Mouse (Mus musculus) megakaryocyte, embryonic 14.5 days (primary cell): ENCODE results near the gene Atp8b5.

Experiments used
- FLI1 ChIP-seq: IDR thresholded peaks from 2 replicates; pipeline ENCODE4 v1.6.1; 2012; ENCODE audit warnings: low read length, inconsistent platforms, mixed read lengths
- GATA1 ChIP-seq: IDR thresholded peaks from 3 replicates; pipeline ENCODE4 v1.6.1; 2012; ENCODE audit warnings: mixed read lengths, low read length, inconsistent platforms, borderline replicate concordance

DNA sequence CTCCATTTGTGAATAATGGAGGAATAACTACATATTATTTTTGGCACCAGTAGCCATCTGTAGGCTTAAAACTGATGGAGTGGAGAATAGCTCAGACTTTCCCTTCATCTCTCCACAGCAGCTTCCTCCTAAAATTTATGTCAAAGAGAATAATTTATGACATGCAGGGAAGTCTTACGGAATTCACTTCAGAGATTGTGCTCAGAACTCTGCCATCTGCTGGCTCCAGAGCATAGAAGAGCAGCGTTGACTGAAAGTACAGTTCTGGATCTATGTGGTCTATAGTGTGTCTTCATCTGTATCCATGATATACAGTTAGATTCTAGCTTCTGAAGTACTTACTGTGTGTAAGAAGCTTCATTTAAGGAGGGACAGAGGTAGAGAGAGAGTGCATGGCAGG, 22.9 kb upstream of the Atp8b5 start:
- TF ChIP-seq GATA1 (no peak), FLI1 (no peak)
